Mouse (Mus musculus) ovary, postnatal 14 days (tissue): ENCODE data around the gene Uri1.

Source experiments
- DNase-seq: peaks from one replicate; pipeline ENCODE4 v3.0.0; 2022; ENCODE audit warnings: low spot score

Uri1 gene

GRCm38 (mm10) chr7:38023451-38023850 lies at the start of gene Uri1:
Uri1 (minus strand) TSS chr7:38023551.
- DNase-seq: no peak

GRCm38 (mm10) chr7:38071065-38071464 lies 47.7 kb upstream of the Uri1 start:
- no peak for DNase-seq

GRCm38 (mm10) chr7:38070663-38071062 lies 47.3 kb upstream of the Uri1 start:
- DNase-seq: no peak

GRCm38 (mm10) chr7:38064431-38064830 lies 41.1 kb upstream of the Uri1 start:
- no peak for DNase-seq

- peak; percentile 89 for DNase-seq
Observed at GRCm38 (mm10) chr7:38061060-38061970, 38.0 kb upstream of the Uri1 start.

GRCm38 (mm10) chr7:38059636-38060330 lies 36.4 kb upstream of the Uri1 start:
- DNase-seq: no peak

- no peak for DNase-seq
Observed at GRCm38 (mm10) chr7:38059096-38059495, 35.7 kb upstream of the Uri1 start.

GRCm38 (mm10) chr7:38055996-38056395 lies 32.6 kb upstream of the Uri1 start:
- no peak for DNase-seq

GRCm38 (mm10) chr7:38054246-38054645 lies 30.9 kb upstream of the Uri1 start:
- DNase-seq: no peak

GRCm38 (mm10) chr7:38047229-38047628 lies 23.9 kb upstream of the Uri1 start:
- DNase-seq: no peak

GRCm38 (mm10) chr7:38041244-38041643 lies 17.9 kb upstream of the Uri1 start:
- DNase-seq: no peak

GRCm38 (mm10) chr7:38037586-38037985 lies 14.2 kb upstream of the Uri1 start:
- DNase-seq: no peak

GRCm38 (mm10) chr7:38031183-38031582 lies 7.8 kb upstream of the Uri1 start:
- DNase-seq: no peak

- no peak for DNase-seq
Observed at GRCm38 (mm10) chr7:38030606-38031005, 7.3 kb upstream of the Uri1 start.

- no peak for DNase-seq
Observed at GRCm38 (mm10) chr7:38029986-38030385, 6.6 kb upstream of the Uri1 start.

GRCm38 (mm10) chr7:38029083-38029482 lies 5.7 kb upstream of the Uri1 start:
- no peak for DNase-seq

- no peak for DNase-seq
Observed at GRCm38 (mm10) chr7:38027940-38028600, 4.7 kb upstream of the Uri1 start.

- no peak for DNase-seq
Observed at GRCm38 (mm10) chr7:38024839-38025238, 1.5 kb upstream of the Uri1 start.

- no peak for DNase-seq
Observed at GRCm38 (mm10) chr7:38019770-38020169, 3.6 kb downstream of the Uri1 start.

GRCm38 (mm10) chr7:38019369-38019749 lies 4.0 kb downstream of the Uri1 start:
- DNase-seq: peak; percentile 84

GRCm38 (mm10) chr7:38018416-38019368 lies 4.7 kb downstream of the Uri1 start:
- peak; percentile 7 for DNase-seq

GRCm38 (mm10) chr7:38015356-38015755 lies 8.0 kb downstream of the Uri1 start:
- DNase-seq: no peak
